Mouse (Mus musculus): ENCODE data around the gene Arhgef19.

DNA sequence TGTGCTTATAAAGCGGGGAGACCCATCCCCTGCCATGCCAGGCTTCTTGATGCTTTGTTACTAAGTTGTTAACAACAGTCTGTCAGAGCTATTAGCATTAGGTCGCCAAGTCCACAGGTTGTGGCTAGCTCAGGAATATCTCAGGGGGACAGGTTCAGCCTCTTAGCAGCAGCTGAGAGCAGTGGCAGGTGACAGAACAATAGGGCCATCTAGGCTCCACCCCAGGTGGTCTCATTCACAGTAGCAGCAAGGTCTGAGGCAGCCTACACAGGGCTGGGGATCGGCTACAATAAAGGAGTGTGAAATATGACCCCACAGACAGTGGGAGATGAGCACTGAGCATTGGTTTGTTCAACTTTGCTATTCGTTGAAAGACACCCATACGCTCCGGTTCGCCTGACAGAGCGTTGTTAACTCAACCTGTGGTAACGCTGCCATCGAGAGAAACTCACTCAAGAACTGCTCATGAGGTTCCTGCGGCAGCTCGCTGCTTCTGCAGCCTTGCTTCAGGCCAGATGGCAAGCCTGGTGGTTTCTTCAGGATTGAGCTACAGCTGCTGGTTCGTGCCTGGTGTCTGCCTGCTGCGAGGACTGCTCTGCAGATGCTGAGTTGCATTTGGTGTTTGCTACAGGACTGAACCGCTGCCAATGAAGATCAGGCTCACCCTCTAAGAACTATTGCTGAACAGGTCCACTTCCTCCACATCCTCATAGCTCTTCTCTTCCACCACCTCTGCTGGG lies 31.1 kb downstream of the Arhgef19 start:
- TF ChIP-seq EP300 (optimal IDR thresholded peaks at IDR 0.05), result no peak
- TF ChIP-seq CTCF (IDR thresholded peaks at IDR 0.05; ENCODE audit: low read depth), result no peak
